Comparison of ENCODE assay signal across 8 mouse cellular contexts in genomic region chr9:56075264-56075663, GRCm38 (mm10). TPM values are rescaled to one million over a fixed set of nuclear protein-coding genes. Genes with fewer than 3 reads are reported as not detected.
DNase-seq lines count a peak whose midpoint lies in the region; ATAC-seq lines count a peak whose summit lies in the region.

No protein-coding gene starts in this region.

- H3K4me1 ChIP-seq in intestine, embryonic 15.5 days (replicated peaks) = peaks cover 17% of the 10 kb centered on the region
- peaks cover 8% of the 10 kb centered on the region for H3K4me1 ChIP-seq in midbrain, embryonic 11.5 days (ENCODE audit: control insufficient read depth, insufficient read depth, low read length)

- WGBS in intestine, embryonic 15.5 days = 9% methylated on average over 4 of the region's 4 CpGs
- WGBS in midbrain, embryonic 11.5 days = 8% methylated on average over 4 of the region's 4 CpGs

- no peaks in the 10 kb centered on the region for H3K9me3 ChIP-seq in intestine, embryonic 15.5 days
- no peaks in the 10 kb centered on the region for H3K9me3 ChIP-seq in midbrain, embryonic 11.5 days (ENCODE audit: control insufficient read depth, low read length)

- H3K27me3 ChIP-seq in intestine, embryonic 15.5 days (replicated peaks) = no peaks in the 10 kb centered on the region
- no peaks in the 10 kb centered on the region for H3K27me3 ChIP-seq in midbrain, embryonic 11.5 days (ENCODE audit: control insufficient read depth, insufficient read depth, low read length)

- no peak overlapping the region for H3K9ac ChIP-seq in intestine, embryonic 15.5 days
- peak overlapping the region; percentile 27; the same call in 1 of the 2 replicates for H3K9ac ChIP-seq in midbrain, embryonic 11.5 days (ENCODE audit: low read length)

- intact Hi-C loops in left cerebral cortex, postnatal 25 days (cut with DNase I) = loop anchor here (2.0 kb wide), 1 partner anchor 44 kb away; no protein-coding TSS in a partner anchor

- no peak overlapping the region for H3K4me3 ChIP-seq in intestine, embryonic 15.5 days (replicated peaks)
- H3K4me3 ChIP-seq in midbrain, embryonic 11.5 days (ENCODE audit: low read depth, low read length) = no peak overlapping the region

- peak; percentile 62 for ATAC-seq in granulocyte monocyte progenitor cell, adult 5-6 weeks (replicated peaks; ENCODE audit: poor library complexity, severe bottlenecking)
- peak; percentile 68 for ATAC-seq in intestine, embryonic 15.5 days
- ATAC-seq in midbrain, embryonic 11.5 days (ENCODE audit: low FRiP score) = peak; percentile 62; the same call in 1 of the 2 replicates

- H3K4me2 ChIP-seq in intestine, embryonic 15.5 days (replicated peaks) = peak overlapping the region; percentile 26; the same call in 1 of the 2 replicates
- no peak overlapping the region for H3K4me2 ChIP-seq in midbrain, embryonic 11.5 days

- no peaks in the 10 kb centered on the region for H3K36me3 ChIP-seq in intestine, embryonic 15.5 days
- no peaks in the 10 kb centered on the region; the same call in 1 of the 2 replicates for H3K36me3 ChIP-seq in midbrain, embryonic 11.5 days (ENCODE audit: control insufficient read depth, insufficient read depth, low read length)

- DNase-seq in 3134 (ENCODE audit: extremely low read depth, insufficient read length, low spot score) = peak; percentile 53
- peak; percentile 74 for DNase-seq in adipocyte (ENCODE audit: low spot score)
- peak; percentile 93 for DNase-seq in embryo, embryonic 11 days
- peak; percentile 57 to 68 for DNase-seq in left cerebral cortex, postnatal 25 days (ENCODE audit: low spot score in 2 of 2)
- DNase-seq in midbrain, embryonic 11.5 days (ENCODE audit: low spot score, missing footprints) = peak; percentile 93
- DNase-seq in spleen, adult 12 weeks (ENCODE audit: low spot score) = peak; percentile 26

- peak overlapping the region; percentile 81 for H3K27ac ChIP-seq in intestine, embryonic 15.5 days
- H3K27ac ChIP-seq in midbrain, embryonic 11.5 days (ENCODE audit: low read depth, low read length) = no peak overlapping the region

RNA-seq across cellular contexts. Expression of gene Pstpip1, which starts 14.5 kb away (rescaled TPM):
- total RNA-seq in granulocyte monocyte progenitor cell, adult 5-6 weeks (2014; fragmentation: Nextera tagmentation) = 65.1 and 77.0 TPM in 2 replicates
- 101 and 110 TPM in 2 replicates for total RNA-seq in granulocyte monocyte progenitor cell, adult 5-6 weeks (2017)
- polyA plus RNA-seq in intestine, embryonic 15.5 days (2015; fragmentation: Nextera tagmentation; extraction: Ambion mirVana) = 1.5 and 1.6 TPM in 2 replicates
- total RNA-seq in left cerebral cortex, postnatal 25 days (2021) = 1 to 10 TPM; 2.7 to 3.1 TPM
- polyA plus RNA-seq in midbrain, embryonic 11.5 days (2014; fragmentation: Nextera tagmentation; extraction: Ambion mirVana) = 0.33 TPM in 1 of 2 replicates, not detected in the other

RNA-seq across cellular contexts. Expression of gene Rcn2, which starts 33.6 kb away (rescaled TPM):
- total RNA-seq in granulocyte monocyte progenitor cell, adult 5-6 weeks (2014; fragmentation: Nextera tagmentation) = 39.2 and 40.8 TPM in 2 replicates
- 41.6 and 61.7 TPM in 2 replicates for total RNA-seq in granulocyte monocyte progenitor cell, adult 5-6 weeks (2017)
- 149 and 178 TPM in 2 replicates for polyA plus RNA-seq in intestine, embryonic 15.5 days (2015; fragmentation: Nextera tagmentation; extraction: Ambion mirVana)
- 100 to 1,000 TPM; 109 to 112 TPM for total RNA-seq in left cerebral cortex, postnatal 25 days (2021)
- polyA plus RNA-seq in midbrain, embryonic 11.5 days (2014; fragmentation: Nextera tagmentation; extraction: Ambion mirVana) = 435 and 466 TPM in 2 replicates

Comparison
In these comparisons a context has a peak if more than half of its experiments do, and no peak if none do; other contexts are left out.
1. DNase-seq: peak in every context shown above with its lines; median percentile 93 in embryo, embryonic 11 days; 93 in midbrain, embryonic 11.5 days; 74 in adipocyte; 62 in left cerebral cortex, postnatal 25 days; 53 in 3134; 26 in spleen, adult 12 weeks.
2. RNA of gene Pstpip1, which starts 14.5 kb away (total RNA-seq): 65.1 to 110 TPM in granulocyte monocyte progenitor cell, adult 5-6 weeks; 2.7 to 3.1 TPM in left cerebral cortex, postnatal 25 days; every median in the first group is over 10 times any median in the second.
3. Peak in every context shown above with its lines, with median percentiles within 50 percentile points of each other: ATAC-seq.